Mouse (Mus musculus) liver, adult (tissue): ENCODE data around the gene Rnaseh2a.

Experiments
- GATA4 ChIP-seq: IDR thresholded peaks from 2 replicates; pipeline ENCODE4 v1.6.1; 2014; ENCODE audit warnings: mild to moderate bottlenecking, low read length; ENCODE audit not compliant: insufficient replicate concordance

Gene Rnaseh2a

DNA sequence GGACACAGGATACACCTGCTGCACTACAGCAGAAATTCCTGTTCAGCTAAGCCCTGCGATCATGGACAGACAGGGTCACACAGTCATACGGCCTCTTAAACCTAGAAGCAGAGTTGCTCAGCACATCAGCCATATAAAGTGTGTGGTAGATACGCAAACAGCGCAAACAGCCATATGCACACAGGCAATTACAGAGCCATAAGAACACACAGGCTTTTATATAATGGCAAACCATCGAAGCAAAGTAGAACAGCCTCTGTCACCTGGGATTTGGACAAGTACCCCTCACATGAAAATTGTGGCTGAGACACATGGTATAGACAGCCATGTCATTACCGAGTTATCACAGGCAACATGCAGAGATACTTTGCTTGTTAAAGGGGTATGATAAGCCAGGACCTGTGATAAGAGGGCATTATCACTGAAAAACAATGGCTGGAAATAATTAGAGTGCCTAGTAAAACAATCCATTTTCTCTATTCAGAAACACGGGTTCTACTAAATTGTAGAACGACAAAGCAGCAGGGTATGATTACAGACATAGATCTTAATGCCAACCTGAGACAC, 16.9 kb upstream of the Rnaseh2a start:
- no peak for TF ChIP-seq GATA4

DNA sequence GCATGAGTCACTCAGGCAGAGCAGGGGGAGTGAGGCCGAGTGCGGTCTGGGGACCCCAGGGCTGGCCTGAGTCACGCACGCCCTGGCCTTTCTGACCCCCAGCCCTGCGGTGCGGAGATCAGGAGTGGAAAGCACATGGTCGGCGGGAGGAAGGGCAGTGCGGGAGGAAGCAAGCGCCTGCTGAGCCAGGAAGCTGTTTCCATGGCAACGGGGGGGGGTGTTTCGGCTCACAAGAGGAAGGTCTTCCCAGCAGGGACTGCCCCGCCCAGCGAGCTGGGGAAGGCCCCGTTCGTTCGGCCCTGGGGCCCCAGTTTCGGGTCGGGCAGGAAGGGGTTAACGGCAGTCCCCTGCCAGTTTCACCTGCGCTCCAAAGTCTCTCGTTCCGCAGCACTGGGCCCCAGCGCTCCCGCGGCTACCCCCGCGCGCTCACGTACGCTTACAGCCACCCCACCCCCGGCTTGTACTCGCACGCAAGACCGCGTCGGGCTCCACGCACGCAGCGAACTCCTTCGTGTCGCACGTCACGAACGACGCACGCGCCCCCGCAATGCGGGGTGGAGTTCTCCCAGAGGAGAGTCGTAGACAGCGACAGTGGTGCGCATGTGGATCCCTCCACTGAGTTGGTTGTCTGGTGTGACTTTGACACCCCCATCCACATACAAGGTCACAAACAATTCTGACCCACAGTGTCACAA, 16.3 kb upstream of the Rnaseh2a start:
- no peak for TF ChIP-seq GATA4

DNA sequence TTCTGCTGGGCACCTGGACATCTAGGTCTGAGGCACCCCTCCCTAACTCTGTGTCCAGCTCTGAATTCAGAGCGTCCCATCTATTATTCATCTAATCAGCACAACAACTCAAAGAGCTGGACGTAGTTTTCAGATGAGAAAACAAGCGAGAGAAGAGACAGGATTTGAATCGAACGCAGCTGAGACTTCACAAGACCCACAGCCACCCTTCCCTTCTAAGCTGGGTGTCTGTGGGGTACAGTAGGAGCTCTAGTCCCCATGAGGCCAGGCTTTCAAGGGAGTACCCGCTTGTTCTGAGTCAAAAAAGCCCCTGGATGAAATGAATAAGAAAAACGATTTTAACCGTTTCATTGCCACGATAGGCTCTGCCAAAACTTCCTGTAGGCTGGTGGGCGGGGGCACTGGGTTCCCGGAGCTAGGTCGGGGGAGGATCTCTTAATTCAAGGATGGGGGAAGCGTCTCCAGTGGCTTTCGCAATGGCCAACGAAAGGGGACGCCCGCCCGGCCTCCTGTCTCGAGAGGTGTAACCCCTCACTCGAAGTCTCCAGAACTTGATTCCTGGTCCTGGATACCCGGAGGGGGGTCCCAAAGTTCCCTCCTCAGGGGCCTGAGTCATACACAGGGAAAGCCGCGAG, 15.6 kb upstream of the Rnaseh2a start:
- TF ChIP-seq GATA4: no peak

DNA sequence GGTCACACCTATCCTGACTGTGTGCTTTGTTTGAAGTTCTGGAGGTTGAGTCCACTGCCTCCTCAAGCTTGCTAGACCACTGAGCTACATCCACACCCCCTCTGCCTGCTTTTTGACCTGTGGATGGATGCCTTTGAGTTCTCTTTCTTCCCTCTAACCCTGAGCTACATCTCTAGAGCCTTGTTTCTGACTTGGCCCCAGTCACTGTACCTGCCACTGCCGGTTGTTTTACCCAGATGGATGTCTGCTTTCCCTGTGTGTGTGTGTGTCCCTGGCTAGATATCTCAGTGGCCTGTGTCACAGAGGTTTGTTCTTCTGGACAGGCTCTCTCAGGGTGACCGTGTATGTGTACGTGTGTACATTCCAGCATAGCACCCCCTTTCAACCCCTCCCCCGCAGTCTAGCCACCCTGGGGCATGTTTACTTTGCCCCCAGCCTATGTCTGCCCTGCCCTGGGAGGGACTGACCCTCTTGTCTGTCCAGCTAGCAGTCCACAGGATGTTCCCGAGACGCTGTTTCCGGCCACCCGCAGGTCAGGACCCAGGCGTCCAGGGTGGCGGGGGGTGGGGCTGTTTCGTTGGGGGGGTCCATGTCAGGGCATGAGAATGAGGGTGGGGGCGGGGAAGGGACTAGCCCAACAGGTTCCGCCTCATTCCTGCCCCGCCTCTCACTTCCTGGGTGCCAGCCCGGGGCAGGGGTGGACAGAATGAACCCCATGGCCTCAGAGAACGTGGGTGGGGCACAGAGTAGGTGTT, 14.9 kb upstream of the Rnaseh2a start:
- TF ChIP-seq GATA4: no peak

DNA sequence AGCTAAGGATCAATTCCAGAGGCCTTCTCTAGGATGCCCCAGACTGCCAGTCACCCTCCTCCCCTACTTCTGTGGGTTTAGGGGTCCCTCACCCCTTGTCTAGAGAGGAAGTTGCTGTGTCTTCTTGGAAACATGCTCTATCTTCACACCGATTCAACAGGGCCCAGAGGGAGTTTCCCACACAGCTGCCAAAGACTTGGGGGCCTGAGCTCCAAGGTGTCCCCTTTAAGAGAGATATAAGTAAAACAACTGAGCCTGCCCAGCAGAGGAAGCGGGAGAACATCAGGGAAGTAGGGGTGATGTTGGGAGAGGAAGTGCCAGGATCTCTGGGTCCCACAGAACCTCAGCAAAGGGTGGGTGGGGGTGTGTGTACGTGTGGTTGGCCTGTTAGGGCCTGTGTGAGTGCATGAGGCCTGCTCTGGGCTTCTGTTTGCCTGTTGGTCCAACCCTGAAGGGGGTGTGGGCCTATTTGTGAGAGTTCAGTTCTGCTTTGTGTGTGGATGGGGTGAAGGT, 13.0 kb upstream of the Rnaseh2a start:
- TF ChIP-seq GATA4: no peak

DNA sequence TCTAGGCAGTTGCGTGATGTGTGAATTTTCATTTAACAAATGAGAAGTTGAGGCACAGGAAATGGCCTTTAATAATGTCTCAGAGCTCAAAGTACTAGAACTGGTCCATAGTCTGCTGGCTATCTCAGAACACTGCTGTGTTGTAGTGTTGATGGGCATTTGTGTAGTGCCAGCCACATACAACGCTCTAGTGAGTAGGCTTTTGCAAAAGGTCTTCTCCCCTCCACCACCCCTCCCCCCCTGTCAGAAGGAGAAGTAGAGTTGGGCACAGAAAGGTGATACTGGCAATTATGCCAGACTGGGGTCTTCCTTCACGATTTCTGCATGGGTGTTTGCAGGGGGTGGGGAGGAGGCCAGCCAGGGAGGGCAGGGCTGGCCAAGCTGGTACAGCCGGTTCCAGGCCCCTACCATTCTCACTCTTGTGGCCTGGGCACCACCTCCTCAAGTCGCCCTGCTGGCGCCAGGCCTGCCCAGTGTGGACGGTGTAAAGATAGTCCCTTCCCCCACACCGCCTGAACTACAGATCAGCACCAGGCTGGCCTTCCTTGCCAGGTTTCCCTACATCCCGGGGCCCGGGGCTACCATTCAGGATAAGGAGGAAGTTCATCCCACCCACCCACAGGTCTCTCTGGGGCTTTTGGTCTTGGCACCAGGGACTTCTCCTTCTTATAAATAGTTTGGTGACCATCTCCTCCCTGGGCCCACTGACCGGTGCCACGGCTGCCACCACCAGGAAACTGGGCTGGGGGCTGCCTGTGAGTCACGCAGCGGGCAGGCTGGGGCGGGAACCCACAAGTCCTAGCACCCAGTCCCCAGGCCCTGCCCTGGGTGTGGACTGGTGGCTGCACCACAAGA, 12.3 kb upstream of the Rnaseh2a start:
- no peak for TF ChIP-seq GATA4

DNA sequence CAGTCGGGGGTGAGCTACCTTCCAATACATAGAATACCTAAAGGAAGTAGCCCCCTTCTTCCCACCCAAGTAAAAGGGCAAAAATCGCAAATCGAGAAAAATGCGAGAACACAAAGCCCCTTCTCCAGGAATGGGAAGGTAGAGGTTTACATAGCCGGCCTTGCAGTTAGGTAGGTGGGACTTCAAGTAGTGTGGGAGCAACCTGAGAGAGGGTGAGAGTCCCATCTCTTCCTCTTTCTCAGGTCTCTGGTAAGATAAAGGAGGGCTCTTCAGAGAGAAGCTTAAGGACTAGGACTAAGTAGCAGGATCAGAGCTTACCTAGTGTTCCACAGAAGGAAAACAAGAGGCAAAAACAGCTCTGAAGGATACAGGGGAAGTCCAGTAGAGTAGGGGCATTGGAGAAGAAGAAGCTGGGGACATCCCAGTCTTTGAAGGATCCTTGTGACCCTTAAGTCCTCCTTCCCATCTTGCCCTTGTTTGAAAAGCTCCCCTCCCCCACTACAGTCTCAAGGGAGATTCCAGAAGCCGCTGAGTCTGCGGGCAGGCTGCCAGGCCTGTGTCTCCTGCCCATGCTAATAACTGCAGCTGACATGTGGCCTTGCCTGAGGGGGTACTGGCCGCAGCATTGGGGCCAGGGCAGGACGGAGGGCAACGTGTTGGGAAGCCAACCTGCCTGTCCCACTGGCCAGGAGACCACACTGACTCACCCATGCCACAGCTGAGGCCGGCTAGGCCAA, 11.2 kb upstream of the Rnaseh2a start:
- TF ChIP-seq GATA4: no peak

DNA sequence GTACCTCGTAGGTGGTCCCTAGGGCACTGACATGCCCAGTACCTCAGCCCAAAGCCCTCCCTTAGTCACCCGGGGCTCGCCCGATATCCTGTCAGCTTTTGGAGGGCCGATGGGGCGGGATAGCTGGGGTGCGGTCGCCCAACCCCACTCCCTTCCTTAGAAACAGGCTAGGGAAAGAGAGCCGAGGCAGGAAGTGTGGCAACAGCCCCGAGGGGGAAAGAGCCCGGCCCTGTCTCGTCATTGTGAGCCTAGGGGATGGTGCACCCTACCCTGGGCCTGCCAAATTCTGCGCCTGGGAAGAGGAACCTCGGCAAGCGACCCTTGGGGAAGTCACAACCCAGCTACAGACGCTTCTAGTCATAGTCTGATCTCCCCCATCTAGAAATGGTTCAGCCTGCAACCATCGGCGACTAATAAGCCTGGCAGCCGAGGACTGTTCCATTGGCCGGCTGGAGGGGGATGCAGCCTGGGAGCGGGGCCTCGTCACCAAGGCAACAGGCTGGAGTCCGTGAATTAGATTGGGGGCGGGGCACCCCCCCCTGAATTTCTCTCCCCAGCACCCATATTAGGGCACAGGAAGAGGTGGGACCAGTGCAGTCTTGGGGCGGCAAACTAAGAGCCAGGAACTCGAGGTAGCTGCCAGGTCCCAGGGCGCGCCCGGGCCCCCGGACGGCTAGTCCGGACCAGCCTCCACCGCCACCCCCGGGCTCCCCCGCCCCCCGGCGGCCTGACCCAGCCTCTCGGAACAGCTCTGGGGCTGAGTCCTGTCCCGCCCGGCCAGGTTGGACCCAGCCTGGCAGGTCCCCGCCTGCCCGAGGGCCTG, 10.2 kb upstream of the Rnaseh2a start:
- TF ChIP-seq GATA4: no peak; the same call in 1 of the 2 replicates

DNA sequence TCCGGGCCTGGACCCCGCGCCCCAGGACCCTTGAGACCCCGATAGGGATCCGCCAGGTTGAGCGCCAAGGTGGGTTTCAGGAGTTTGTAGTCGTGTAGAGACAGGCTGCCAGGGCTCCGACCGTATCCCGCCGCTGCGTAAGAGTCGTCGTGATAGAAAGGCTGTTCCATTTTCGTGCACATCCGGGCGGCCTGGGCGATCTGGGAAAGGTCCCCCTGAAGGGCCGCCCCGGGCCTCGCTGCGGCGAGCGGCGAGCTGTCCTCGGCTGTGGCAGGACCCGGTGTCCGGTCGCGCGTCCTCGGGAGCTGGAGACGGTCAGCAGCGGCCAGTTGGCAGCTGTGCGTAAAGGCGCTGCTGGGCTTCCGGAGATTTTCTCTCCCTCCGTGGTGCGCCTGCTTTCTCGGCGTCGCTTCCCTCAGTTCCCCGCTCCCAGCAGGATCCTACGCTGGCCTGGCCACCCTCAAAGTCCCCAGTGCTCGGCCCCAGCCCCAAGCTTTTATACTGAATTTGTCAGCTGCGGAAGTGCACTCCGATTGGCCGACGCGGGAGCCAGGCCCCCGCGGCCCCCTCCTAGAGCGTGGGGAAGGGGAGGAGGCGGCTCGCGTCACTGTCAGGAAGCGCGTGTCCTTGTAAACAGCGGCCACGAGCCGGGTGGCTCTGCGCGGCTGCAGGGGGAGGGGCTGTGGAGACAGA, 8.8 kb upstream of the Rnaseh2a start, which contains the start of gene Junb:
Junb (minus strand) TSS at position 471 of the 693 bp plus-strand sequence.
- no peak for TF ChIP-seq GATA4

DNA sequence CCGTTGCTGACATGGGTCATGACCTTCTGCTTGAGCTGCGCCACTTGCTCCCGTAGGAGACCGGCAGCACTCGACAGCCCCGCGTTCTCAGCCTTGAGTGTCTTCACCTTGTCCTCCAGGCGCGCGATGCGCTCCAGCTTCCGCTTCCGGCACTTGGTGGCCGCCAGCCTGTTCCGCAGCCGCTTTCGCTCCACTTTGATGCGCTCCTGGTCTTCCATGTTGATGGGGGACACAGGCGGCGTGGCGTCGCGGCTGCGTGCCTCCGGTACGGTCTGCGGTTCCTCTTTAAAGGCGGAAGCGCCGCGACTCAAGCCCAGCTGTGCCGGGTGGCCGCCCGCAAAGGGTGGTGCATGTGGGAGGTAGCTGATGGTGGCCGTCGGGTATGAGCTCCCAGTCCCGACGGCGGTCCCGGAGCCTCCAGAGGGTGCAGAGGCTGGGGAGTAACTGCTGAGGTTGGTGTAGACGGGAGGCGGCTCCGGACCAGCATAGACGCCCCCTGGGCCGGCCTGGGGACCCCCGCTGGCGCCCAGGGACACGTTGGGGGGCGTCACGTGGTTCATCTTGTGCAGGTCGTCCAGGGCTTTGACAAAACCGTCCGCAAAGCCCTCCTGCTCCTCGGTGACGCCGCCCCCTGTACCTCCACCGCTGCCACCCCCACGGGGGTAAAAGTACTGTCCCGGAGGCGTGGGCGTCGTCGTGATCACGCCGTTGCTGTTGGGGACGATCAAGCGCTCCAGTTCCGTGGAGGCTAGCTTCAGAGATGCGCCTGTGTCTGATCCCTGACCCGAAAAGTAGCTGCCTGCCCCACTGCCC, 8.1 kb upstream of the Rnaseh2a start:
- no peak for TF ChIP-seq GATA4

DNA sequence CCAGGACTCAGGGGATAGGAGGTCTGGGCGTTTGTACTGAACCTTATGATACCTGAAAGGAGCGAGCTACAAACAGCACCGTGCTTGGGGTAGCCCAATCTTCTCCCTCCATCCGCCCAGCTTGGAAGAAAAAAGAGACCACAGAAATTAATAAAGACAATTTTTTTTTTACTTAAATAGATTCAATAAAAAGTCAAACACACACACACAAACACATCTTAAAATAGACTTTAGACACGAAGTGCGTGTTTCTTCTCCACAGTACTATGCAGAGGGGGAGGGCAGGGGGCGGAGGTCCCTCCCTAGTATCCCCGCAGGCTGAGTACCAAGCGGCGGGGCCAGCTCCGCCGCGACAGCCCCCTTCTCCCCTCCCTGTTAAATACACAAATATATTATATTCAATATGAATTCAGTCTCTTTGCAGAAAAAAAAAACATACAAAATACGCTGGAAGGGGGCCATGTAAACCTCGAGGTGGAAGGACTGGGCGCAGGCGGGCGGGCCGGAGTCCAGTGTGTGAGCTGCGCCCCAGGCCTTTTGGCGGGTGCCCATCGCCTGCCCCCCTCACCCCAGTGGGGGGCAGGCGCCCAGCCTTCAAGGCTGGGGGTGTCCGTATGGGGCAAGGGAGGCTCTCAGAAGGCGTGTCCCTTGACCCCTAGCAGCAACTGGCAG, 7.3 kb upstream of the Rnaseh2a start:
- TF ChIP-seq GATA4: no peak
